Mouse (Mus musculus) liver, postnatal 0 days (tissue): ENCODE measurements at regions not wholly inside any gene's neighbourhood (a gene's known extent, or its start where the extent isn't known, plus 50 kb on each side); places are given as distances from the start of the nearest gene placed in this dataset.

Experiments used
- CTCF ChIP-seq: sonication (generic); IDR thresholded peaks from 2 replicates; pipeline ENCODE4 v1.5.1; 2016; ENCODE audit warnings: antibody characterized with exemption, low read depth
- EP300 ChIP-seq: IDR thresholded peaks from 2 replicates; pipeline ENCODE4 v1.6.1; 2016; ENCODE audit warnings: antibody characterized with exemption, low read depth, mild to moderate bottlenecking

DNA sequence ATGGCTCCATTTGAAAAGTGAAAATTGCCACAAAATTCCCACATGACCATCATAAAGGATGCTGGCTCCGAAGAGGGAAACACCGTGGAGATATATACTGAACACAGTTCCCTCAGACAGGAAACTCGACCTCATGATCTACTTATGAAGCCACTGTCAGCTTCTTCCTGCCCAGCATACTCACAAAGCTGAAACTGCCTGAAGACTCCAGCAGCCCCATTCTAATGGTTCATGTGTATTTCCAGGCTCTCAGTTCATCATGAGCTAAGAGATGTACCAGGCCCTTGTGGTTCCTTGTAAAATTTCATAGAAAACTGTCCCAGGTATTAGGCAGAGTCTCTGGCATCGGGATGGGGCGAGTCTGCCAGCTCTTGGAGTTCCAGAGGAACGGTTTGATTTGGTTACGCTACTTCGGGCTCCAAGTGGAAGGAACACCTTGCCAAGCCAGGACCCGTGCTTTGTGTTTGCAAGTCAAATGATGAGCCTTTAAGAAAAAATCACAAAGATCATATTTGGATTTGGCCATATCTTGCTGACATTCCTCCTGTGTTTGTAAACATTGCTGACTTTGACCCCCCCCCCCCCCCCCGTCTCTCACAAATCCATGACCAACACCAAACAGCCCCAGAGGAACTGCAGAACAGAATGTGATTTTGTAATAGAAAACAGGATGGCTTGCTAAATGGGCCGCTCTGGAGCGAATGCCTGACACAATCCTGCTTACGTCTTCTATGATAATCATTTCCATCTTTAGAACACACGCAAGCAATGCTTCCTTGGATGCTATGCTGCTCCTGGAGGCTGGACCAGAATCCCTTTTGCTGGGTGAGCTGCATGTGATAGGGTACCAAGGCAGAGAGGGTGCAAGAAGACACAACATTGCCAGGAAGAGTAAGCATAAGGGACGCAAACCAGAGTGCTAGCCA lies 203.7 kb upstream of the Gm15217 start:
- TF ChIP-seq CTCF, result no peak
- no peak for TF ChIP-seq EP300
